Mouse (Mus musculus): ENCODE results near the gene Unc5cl. TPM values are rescaled to one million over a fixed set of nuclear protein-coding genes. Genes with fewer than 3 reads are reported as not detected.
"Not testable (repeated sequence)": the region's sequence is repeated elsewhere in the genome, so short reads cannot be mapped to it uniquely, and the experiment has no call there.

The Unc5cl gene
- total RNA-seq, 2 experiments from 2014 or later: 0.20 to 0.22 TPM

- DNase-seq: no peak
- intact Hi-C loops (cut with DNase I): loop anchor here (5.0 to 10.0 kb wide), 2 partner anchors 135 to 468 kb away; partner anchors contain the start of gene Lrfn2
These were observed 12.2 kb downstream of the Unc5cl start for GRCm38 (mm10) chr17:48466769-48467394.

- intact Hi-C loops (cut with DNase I): loop anchor here (5.0 to 10.0 kb wide), 2 partner anchors 135 to 467 kb away; partner anchors contain the start of gene Lrfn2
- peak; percentile 88 for DNase-seq
These were observed 12.9 kb downstream of the Unc5cl start for GRCm38 (mm10) chr17:48467395-48468231.

- DNase-seq; intact Hi-C loops (cut with DNase I): not testable (repeated sequence)
These were observed 19.6 kb downstream of the Unc5cl start for GRCm38 (mm10) chr17:48474282-48474681.

- DNase-seq: no peak
- intact Hi-C loops (cut with DNase I): no loop called here
These were observed 20.7 kb downstream of the Unc5cl start for GRCm38 (mm10) chr17:48475444-48475843.

GRCm38 (mm10) chr17:48479952-48480351, 25.3 kb downstream of the Unc5cl start:
- no peak for DNase-seq
- intact Hi-C loops (cut with DNase I): no loop called here

- intact Hi-C loops (cut with DNase I): no loop called here
- no peak for DNase-seq
These were observed 29.1 kb downstream of the Unc5cl start for GRCm38 (mm10) chr17:48483764-48484163.

GRCm38 (mm10) chr17:48484191-48484590, 29.5 kb downstream of the Unc5cl start:
- DNase-seq: no peak

GRCm38 (mm10) chr17:48489466-48489865, 34.8 kb downstream of the Unc5cl start:
- intact Hi-C loops (cut with DNase I): no loop called here

More at GRCm38 (mm10) chr17:48484191-48484590, 29.5 kb downstream of the Unc5cl start:
- intact Hi-C loops (cut with DNase I): no loop called here

GRCm38 (mm10) chr17:48492621-48493020, 37.9 kb downstream of the Unc5cl start:
- intact Hi-C loops (cut with DNase I): no loop called here
- no peak for DNase-seq

More at GRCm38 (mm10) chr17:48489466-48489865, 34.8 kb downstream of the Unc5cl start:
- no peak for DNase-seq

- intact Hi-C loops (cut with DNase I): no loop called here
- DNase-seq: no peak
These were observed 38.9 kb downstream of the Unc5cl start for GRCm38 (mm10) chr17:48493582-48493981.

- intact Hi-C loops (cut with DNase I): no loop called here
- no peak for DNase-seq
These were observed 39.3 kb downstream of the Unc5cl start for GRCm38 (mm10) chr17:48493986-48494385.

- DNase-seq: no peak
- intact Hi-C loops (cut with DNase I): no loop called here
These were observed 43.3 kb downstream of the Unc5cl start for GRCm38 (mm10) chr17:48497986-48498385.

- intact Hi-C loops (cut with DNase I): no loop called here
- DNase-seq: no peak
These were observed 46.2 kb downstream of the Unc5cl start for GRCm38 (mm10) chr17:48500846-48501445.

GRCm38 (mm10) chr17:48505006-48505405, 50.3 kb downstream of the Unc5cl start:
- DNase-seq: no peak
- intact Hi-C loops (cut with DNase I): no loop called here

GRCm38 (mm10) chr17:48506986-48507385, 52.3 kb downstream of the Unc5cl start:
- intact Hi-C loops (cut with DNase I): no loop called here
- DNase-seq: no peak

- intact Hi-C loops (cut with DNase I): no loop called here
- DNase-seq: no peak
These were observed 54.9 kb downstream of the Unc5cl start for GRCm38 (mm10) chr17:48509596-48509995.

- peak; percentile 14 for DNase-seq
- intact Hi-C loops (cut with DNase I): no loop called here
These were observed 58.0 kb downstream of the Unc5cl start for GRCm38 (mm10) chr17:48512614-48513281.

GRCm38 (mm10) chr17:48514613-48515012, 59.9 kb downstream of the Unc5cl start:
- DNase-seq: no peak
- intact Hi-C loops (cut with DNase I): no loop called here

- intact Hi-C loops (cut with DNase I): no loop called here
- DNase-seq: no peak
These were observed 64.3 kb downstream of the Unc5cl start for GRCm38 (mm10) chr17:48519046-48519445.

GRCm38 (mm10) chr17:48520352-48520751, 65.7 kb downstream of the Unc5cl start:
- DNase-seq: no peak
- intact Hi-C loops (cut with DNase I): no loop called here

- intact Hi-C loops (cut with DNase I): no loop called here
- DNase-seq: no peak
These were observed 68.4 kb downstream of the Unc5cl start for GRCm38 (mm10) chr17:48523056-48523455.
